Mouse (Mus musculus): ENCODE results near the gene Dact1.

DNA sequence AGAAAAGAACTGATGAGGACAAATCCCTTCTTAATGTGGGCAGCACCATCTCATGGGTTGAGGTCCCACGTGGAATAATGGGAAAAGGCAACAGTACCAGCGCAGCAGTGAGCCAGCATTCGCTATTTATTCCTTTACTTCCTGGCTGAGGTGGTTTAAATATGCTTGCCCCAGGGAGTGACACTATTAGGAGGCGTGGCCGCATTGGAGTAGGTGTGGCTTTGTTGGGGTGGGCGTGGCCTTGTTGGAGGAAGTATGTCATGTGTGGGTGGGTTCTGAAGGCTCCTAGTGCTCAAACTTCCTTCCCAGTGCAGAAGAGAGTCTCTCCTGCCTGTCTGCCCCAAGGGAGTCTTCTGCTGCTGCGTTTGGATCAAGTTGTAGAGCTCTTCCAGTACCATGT lies 51.9 kb downstream of the Dact1 start:
- no peak for TF ChIP-seq CTCF (IDR thresholded peaks at IDR 0.05; ENCODE audit: borderline replicate concordance, extremely low read depth, insufficient read depth, insufficient read length)
- TF ChIP-seq POLR2A (IDR thresholded peaks at IDR 0.05; ENCODE audit: borderline replicate concordance, extremely low read depth, insufficient read depth, insufficient read length, poor library complexity, severe bottlenecking) = no peak

Measured in brain, embryonic 14.5 days (tissue).